Mouse (Mus musculus): ENCODE data around the gene Keap1. TPM values are rescaled to one million over a fixed set of nuclear protein-coding genes. Genes with fewer than 3 reads are reported as not detected.
"Not testable (repeated sequence)": the region's sequence is repeated elsewhere in the genome, so short reads cannot be mapped to it uniquely, and the experiment has no call there.

Keap1 gene
- total RNA-seq, 2 experiments from 2014 or later, result 47.9 to 50.8 TPM

GRCm38 (mm10) chr9:21265000-21265561, 25.9 kb upstream of the Keap1 start, which contains the start of gene Atg4d:
Gene Atg4d, plus strand, starts transcription at chr9:21265293.
- DNase-seq (ENCODE audit: extremely low spot score in 1 of 2, low spot score in 2 of 2), result peak; percentile 95 to 99

GRCm38 (mm10) chr9:21264272-21264999, 25.3 kb upstream of the Keap1 start:
- intact Hi-C loops (cut with DNase I), result no loop called here
- DNase-seq (ENCODE audit: extremely low spot score in 1 of 2, low spot score in 2 of 2), result no peak

More at GRCm38 (mm10) chr9:21265000-21265561, 25.9 kb upstream of the Keap1 start, which contains the start of gene Atg4d:
- intact Hi-C loops (cut with DNase I), result no loop called here

DNA sequence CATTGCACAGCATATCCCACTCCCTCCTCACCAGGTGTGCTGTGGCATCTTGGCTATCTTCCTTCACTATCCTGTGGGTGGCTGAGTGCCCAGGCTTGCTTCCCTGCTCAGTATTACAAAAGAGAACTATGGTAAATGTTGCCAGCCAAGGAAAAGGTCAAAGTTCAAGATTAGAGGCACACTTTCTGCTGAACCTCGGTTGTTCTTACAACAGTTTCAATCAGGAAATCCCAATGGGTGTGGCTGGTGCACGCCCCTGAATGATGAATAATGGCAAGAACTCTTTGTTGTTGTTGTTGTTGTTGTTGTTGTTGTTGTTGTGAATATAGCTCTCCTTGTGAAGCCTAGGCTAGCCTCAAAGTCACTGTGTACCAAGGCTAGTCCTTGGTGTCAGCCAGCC, 22.7 kb upstream of the Keap1 start:
- DNase-seq (ENCODE audit: extremely low spot score in 1 of 2, low spot score in 2 of 2), result no peak
- intact Hi-C loops (cut with DNase I), result no loop called here

- intact Hi-C loops (cut with DNase I), result no loop called here
- DNase-seq (ENCODE audit: extremely low spot score in 1 of 2, low spot score in 2 of 2), result no peak
Measured at GRCm38 (mm10) chr9:21260491-21261040, 21.4 kb upstream of the Keap1 start.

GRCm38 (mm10) chr9:21256349-21256748, 17.2 kb upstream of the Keap1 start:
- intact Hi-C loops (cut with DNase I); DNase-seq (ENCODE audit: extremely low spot score in 1 of 2, low spot score in 2 of 2): not testable (repeated sequence)

GRCm38 (mm10) chr9:21254690-21255089, 15.5 kb upstream of the Keap1 start:
- intact Hi-C loops (cut with DNase I), result no loop called here
- DNase-seq (ENCODE audit: extremely low spot score in 1 of 2, low spot score in 2 of 2), result no peak

- intact Hi-C loops (cut with DNase I), result no loop called here
- no peak for DNase-seq (ENCODE audit: extremely low spot score in 1 of 2, low spot score in 2 of 2)
Measured at GRCm38 (mm10) chr9:21251116-21251735, 12.1 kb upstream of the Keap1 start.

GRCm38 (mm10) chr9:21250509-21250908, 11.3 kb upstream of the Keap1 start:
- no peak for DNase-seq (ENCODE audit: extremely low spot score in 1 of 2, low spot score in 2 of 2)
- intact Hi-C loops (cut with DNase I), result no loop called here

DNA sequence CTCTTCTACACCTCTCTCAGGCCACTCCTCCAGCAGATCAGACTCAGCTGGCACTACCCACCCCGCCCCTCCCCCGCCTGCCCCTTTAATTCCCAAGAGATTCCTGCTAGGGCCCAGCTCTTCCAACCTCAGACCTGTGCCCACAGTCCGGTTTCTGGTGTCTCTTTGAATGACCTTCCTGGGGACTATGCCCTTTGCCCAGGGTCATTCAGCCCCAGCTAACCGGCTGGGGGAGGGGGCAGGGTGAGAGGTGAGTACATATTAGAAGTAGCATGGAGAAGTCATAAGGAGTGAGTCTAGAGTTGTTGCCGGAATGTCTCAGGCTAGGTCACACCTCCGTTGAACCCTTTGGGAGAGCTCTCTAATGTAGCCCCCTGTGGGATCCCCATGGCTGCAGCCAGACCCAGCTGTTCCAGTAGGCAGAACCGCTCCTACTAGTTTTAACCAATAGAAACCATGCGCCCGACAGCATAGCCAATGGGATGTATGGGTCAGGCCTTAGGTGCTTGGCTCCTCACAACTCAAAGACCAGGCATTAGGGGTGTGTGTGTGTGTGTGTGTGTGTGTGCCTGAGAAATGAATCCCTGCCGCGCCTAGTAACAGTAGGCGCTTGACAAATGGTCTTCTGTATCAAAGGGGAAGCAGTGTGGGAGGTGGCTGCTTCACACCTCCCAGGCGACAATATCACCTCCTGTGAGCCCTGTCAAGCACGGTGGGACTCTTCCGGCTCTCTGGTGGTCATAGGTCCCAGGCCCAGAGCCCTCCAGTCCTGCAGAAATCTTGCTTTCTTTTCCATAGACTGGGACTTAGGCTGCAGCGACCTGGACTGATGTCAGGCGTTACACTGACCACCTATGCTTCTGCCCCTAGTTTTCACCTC, 10.7 kb upstream of the Keap1 start:
- intact Hi-C loops (cut with DNase I), result no loop called here
- no peak for DNase-seq (ENCODE audit: extremely low spot score in 1 of 2, low spot score in 2 of 2)

DNA sequence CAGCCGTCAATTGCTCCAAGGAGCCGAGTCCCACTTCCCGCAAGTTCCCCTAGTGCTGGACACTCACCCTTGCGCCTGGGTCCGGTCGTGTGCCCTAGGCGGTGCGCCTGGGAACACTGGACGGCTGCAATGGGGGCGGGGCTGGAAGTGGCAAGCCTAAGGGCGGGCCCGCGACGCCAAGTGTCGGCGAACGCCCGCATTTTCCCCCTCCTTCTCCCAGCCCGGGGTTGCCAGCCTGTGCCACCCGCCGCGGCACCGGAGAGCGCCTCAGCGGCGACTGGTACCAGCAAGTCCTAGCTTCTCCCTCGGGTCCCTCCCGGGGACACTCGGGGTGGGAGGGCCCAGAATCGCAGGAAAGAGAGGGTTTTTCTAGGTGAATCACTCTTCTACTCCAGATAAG, 9.2 kb upstream of the Keap1 start, which contains the start of gene S1pr5:
TSS of gene S1pr5 (minus strand) at position 118 of the 400 bp plus-strand sequence.
- no peak for DNase-seq (ENCODE audit: extremely low spot score in 1 of 2, low spot score in 2 of 2)
- intact Hi-C loops (cut with DNase I), result no loop called here

DNA sequence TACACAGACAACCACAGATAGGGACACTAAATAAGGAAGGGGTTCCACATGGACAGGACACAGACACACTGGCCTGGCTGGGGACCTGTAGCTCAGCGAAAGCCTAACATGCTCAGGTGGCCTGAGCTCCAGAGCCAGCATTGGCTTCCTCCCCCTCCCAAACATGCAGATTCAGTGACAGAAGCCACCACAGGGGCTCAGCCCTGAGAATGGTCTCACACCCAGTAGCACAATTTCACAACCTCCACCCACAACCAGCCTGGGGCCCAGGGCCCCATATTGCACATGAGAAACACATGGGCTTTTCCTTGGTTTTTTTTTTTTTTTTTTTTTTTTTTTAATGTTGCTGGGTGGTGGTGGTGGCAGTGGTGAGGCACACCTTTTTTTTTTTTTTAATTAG, 7.2 kb upstream of the Keap1 start:
- intact Hi-C loops (cut with DNase I), result no loop called here
- no peak for DNase-seq (ENCODE audit: extremely low spot score in 1 of 2, low spot score in 2 of 2)

GRCm38 (mm10) chr9:21245113-21245487, 5.9 kb upstream of the Keap1 start:
- no peak for DNase-seq (ENCODE audit: extremely low spot score in 1 of 2, low spot score in 2 of 2)
- intact Hi-C loops (cut with DNase I), result no loop called here

GRCm38 (mm10) chr9:21244428-21245112, 5.4 kb upstream of the Keap1 start:
- intact Hi-C loops (cut with DNase I), result no loop called here
- DNase-seq (ENCODE audit: extremely low spot score in 1 of 2, low spot score in 2 of 2), result no peak

DNA sequence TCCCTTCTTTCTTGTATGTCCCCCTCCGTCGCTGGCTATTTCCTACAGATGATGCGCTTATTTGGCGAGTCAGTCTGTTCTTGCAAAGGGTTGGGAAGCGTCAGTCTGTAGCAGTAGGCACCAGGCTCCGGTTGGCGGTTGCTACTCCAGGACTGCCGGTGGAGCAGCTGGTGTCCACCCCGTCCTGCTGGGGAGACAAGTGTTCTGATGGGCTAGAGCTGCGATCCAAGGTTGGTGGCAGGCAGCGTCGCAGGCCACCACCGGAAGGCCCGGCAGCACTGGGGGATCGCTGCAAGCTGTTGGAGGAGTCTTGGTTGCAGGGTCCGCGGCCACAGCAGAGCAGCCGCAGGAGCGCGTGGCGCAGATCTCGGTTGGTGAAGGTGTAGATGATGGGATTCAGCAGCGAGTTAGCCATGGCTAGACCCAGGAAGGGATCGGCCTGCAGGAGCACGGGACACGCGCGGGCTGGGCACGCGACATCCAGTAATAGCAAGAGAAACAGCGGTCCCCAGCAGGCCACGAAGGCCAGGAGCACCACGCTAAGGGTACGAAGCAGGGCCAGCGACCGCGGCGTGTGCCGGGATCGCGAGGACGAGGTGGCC, 4.8 kb upstream of the Keap1 start:
- DNase-seq (ENCODE audit: extremely low spot score in 1 of 2, low spot score in 2 of 2), result no peak
- intact Hi-C loops (cut with DNase I), result no loop called here

- intact Hi-C loops (cut with DNase I), result no loop called here
Measured at GRCm38 (mm10) chr9:21241343-21241742, 2.2 kb upstream of the Keap1 start.

GRCm38 (mm10) chr9:21239465-21239848, 296 bp upstream of the Keap1 start:
- intact Hi-C loops (cut with DNase I), result no loop called here
- DNase-seq (ENCODE audit: extremely low spot score in 1 of 2, low spot score in 2 of 2), result no peak

More at GRCm38 (mm10) chr9:21241343-21241742, 2.2 kb upstream of the Keap1 start:
- peak; percentile 65 to 87 for DNase-seq (ENCODE audit: extremely low spot score in 1 of 2, low spot score in 2 of 2)

- intact Hi-C loops (cut with DNase I), result no loop called here
- DNase-seq (ENCODE audit: extremely low spot score in 1 of 2, low spot score in 2 of 2), result no peak
Measured at GRCm38 (mm10) chr9:21238004-21238732, 993 bp downstream of the Keap1 start.

All from left cerebral cortex, postnatal 10 days (tissue).